ENCODE assay signal across 7 mouse cellular contexts in genomic region chr3:127322870-127323269, GRCm38 (mm10).
DNase-seq lines count a peak whose midpoint lies in the region; ATAC-seq and TF ChIP-seq lines count a peak whose summit lies in the region.

No protein-coding gene starts in this region.

- no peak overlapping the region for H3K4me3 ChIP-seq in MEL (ENCODE audit: control insufficient read depth in 1 of 2, insufficient read depth in 1 of 2, low read depth in 2 of 2, low read length in 2 of 2)
- H3K4me3 ChIP-seq in intestine, postnatal 0 days (ENCODE audit: low read depth, low read length): no peak overlapping the region

- no peak for ATAC-seq in intestine, postnatal 0 days
- peak; percentile 76 for ATAC-seq in megakaryocyte progenitor cell, adult 5-6 weeks (replicated peaks; ENCODE audit: poor library complexity)

- no peaks in the 10 kb centered on the region for H3K27me3 ChIP-seq in MEL (ENCODE audit: control insufficient read depth in 1 of 2, insufficient read depth in 2 of 2, low read length in 2 of 2)
- no peaks in the 10 kb centered on the region for H3K27me3 ChIP-seq in intestine, postnatal 0 days (replicated peaks; ENCODE audit: control insufficient read depth, insufficient read depth, low read length)

- peak; percentile 93 for TF ChIP-seq RAD21 in MEL (IDR thresholded peaks at IDR 0.05; ENCODE audit: low read depth, low read length)

- no peak overlapping the region for H3K4me2 ChIP-seq in intestine, postnatal 0 days (replicated peaks; ENCODE audit: low read depth)

- no peak for TF ChIP-seq POLR2A in MEL (IDR thresholded peaks at IDR 0.05; ENCODE audit: control insufficient read depth in 1 of 2, insufficient read depth in 1 of 2, low read depth in 1 of 2, low read length in 2 of 2, poor library complexity in 1 of 2)

- H3K27ac ChIP-seq in MEL (ENCODE audit: control insufficient read depth, low read depth, low read length): no peak overlapping the region
- no peak overlapping the region for H3K27ac ChIP-seq in intestine, postnatal 0 days (ENCODE audit: low read depth, low read length)

- peak in 2 of 3 experiments; percentile 76 to 90; a peak in 4 of 6 replicates for TF ChIP-seq CTCF in MEL (IDR thresholded peaks at IDR 0.05 in 2 of 3, conservative IDR thresholded peaks at IDR 0.05 in 1 of 3; ENCODE audit: control insufficient read depth in 1 of 3, insufficient read depth in 1 of 3, low read depth in 2 of 3, low read length in 3 of 3, poor library complexity in 1 of 3, severe bottlenecking in 1 of 3)
- peak; percentile 89 for TF ChIP-seq CTCF in intestine, postnatal 0 days (IDR thresholded peaks at IDR 0.05; ENCODE audit: low read depth)

- no peaks in the 10 kb centered on the region for H3K9me3 ChIP-seq in MEL (replicated peaks; ENCODE audit: insufficient read depth, low read length)
- no peaks in the 10 kb centered on the region for H3K9me3 ChIP-seq in intestine, postnatal 0 days (ENCODE audit: control insufficient read depth)

- no peaks in the 10 kb centered on the region for H3K79me2 ChIP-seq in MEL (ENCODE audit: control insufficient read depth, insufficient read depth, low read length, poor library complexity)

- H3K4me1 ChIP-seq in MEL (ENCODE audit: control insufficient read depth in 1 of 2, insufficient read depth in 2 of 2, low read length in 2 of 2): peaks cover 0 to 4% of the 10 kb centered on the region in 2 experiments; a peak in 2 of 4 replicates
- H3K4me1 ChIP-seq in intestine, postnatal 0 days (replicated peaks; ENCODE audit: control insufficient read depth, insufficient read depth, low read length): no peaks in the 10 kb centered on the region

- no peak overlapping the region for H3K9ac ChIP-seq in MEL (ENCODE audit: control insufficient read depth, low read depth, low read length, poor library complexity, severe bottlenecking)
- no peak overlapping the region for H3K9ac ChIP-seq in intestine, postnatal 0 days (ENCODE audit: low read depth, low read length)

- no peak for TF ChIP-seq EP300 in MEL (IDR thresholded peaks at IDR 0.05; ENCODE audit: low read depth in 1 of 2, low read length in 2 of 2)

- DNase-seq in layer of hippocampus, adult 11-12 months (ENCODE audit: low spot score): peak; percentile 79
- DNase-seq in layer of hippocampus, adult 8-10 months (ENCODE audit: low spot score in 2 of 2): no peak
- peak; percentile 19 for DNase-seq in CD4-positive helper T cell, adult 2 months (ENCODE audit: low read depth, low spot score)
- DNase-seq in MEL (ENCODE audit: low read depth, low spot score): peak; percentile 76
- DNase-seq in cerebellum, postnatal 36 days: peak; percentile 13 to 67

- H3K36me3 ChIP-seq in MEL (ENCODE audit: control insufficient read depth in 1 of 2, insufficient read depth in 2 of 2, low read length in 2 of 2): peaks cover 0 to 5% of the 10 kb centered on the region in 2 experiments; a peak in 2 of 4 replicates
- no peaks in the 10 kb centered on the region for H3K36me3 ChIP-seq in intestine, postnatal 0 days (ENCODE audit: control insufficient read depth, insufficient read depth)

TF ChIP-seq in MEL, 35 proteins besides CTCF, POLR2A, EP300 and RAD21:
- TF ChIP-seq HCFC1 (IDR thresholded peaks at IDR 0.05; ENCODE audit: low read depth, low read length) (no peak), GATA1 (IDR thresholded peaks at IDR 0.05; ENCODE audit: low read depth, low read length) (peak; percentile 63), RCOR1 (IDR thresholded peaks at IDR 0.05; ENCODE audit: low read depth, low read length) (0 out of 2 replicates have a peak, but pooled peaks have one; percentile 13), MYC (IDR thresholded peaks at IDR 0.05; ENCODE audit: low read depth, low read length) (0 out of 2 replicates have a peak, but pooled peaks have one; percentile 30), SIN3A (IDR thresholded peaks at IDR 0.05; ENCODE audit: low read length) (peak; percentile 57), ZNF384 (IDR thresholded peaks at IDR 0.05; ENCODE audit: low read depth, low read length) (peak; percentile 66), SMC3 (IDR thresholded peaks at IDR 0.05; ENCODE audit: low read depth, low read length) (peak; percentile 82), TBP (IDR thresholded peaks at IDR 0.05; ENCODE audit: low read depth, low read length) (no peak), ZC3H11A (IDR thresholded peaks at IDR 0.05; ENCODE audit: low read depth, low read length) (peak; percentile 68)

Comparison
In these comparisons a context has a peak if more than half of its experiments do, and no peak if none do; other contexts are left out.
1. DNase-seq: peak in layer of hippocampus, adult 11-12 months (single experiment), CD4-positive helper T cell, adult 2 months (single experiment), MEL (single experiment) and cerebellum, postnatal 36 days (2 of 2); none in layer of hippocampus, adult 8-10 months (0 of 2).